Mouse (Mus musculus) bone marrow macrophage, adult 2 months (primary cell): Measurements from ENCODE around the gene Mrps35.

ENCODE experiments used
- CTCF ChIP-seq: IDR thresholded peaks from 2 replicates; pipeline ENCODE4 v1.5.1; 2012; ENCODE audit warnings: low read depth, mild to moderate bottlenecking, low read length, moderate library complexity
- POLR2A ChIP-seq: IDR thresholded peaks from 2 replicates; pipeline ENCODE4 v1.6.1; 2012; ENCODE audit warnings: mild to moderate bottlenecking, low read depth, low read length, borderline replicate concordance

- TF ChIP-seq CTCF (no peak), POLR2A (no peak)
Measured at GRCm38 (mm10) chr6:146999755-147000154, 42.8 kb upstream of the Mrps35 start.
